Mouse (Mus musculus) forelimb bud, embryonic 11.5 days (tissue): ENCODE measurements around the gene Ccng2.

Experiments
- DNase-seq: peaks from one replicate; pipeline ENCODE4 v3.0.0-alpha.2; 2012; ENCODE audit warnings: low read depth, low spot score

The Ccng2 gene

DNA sequence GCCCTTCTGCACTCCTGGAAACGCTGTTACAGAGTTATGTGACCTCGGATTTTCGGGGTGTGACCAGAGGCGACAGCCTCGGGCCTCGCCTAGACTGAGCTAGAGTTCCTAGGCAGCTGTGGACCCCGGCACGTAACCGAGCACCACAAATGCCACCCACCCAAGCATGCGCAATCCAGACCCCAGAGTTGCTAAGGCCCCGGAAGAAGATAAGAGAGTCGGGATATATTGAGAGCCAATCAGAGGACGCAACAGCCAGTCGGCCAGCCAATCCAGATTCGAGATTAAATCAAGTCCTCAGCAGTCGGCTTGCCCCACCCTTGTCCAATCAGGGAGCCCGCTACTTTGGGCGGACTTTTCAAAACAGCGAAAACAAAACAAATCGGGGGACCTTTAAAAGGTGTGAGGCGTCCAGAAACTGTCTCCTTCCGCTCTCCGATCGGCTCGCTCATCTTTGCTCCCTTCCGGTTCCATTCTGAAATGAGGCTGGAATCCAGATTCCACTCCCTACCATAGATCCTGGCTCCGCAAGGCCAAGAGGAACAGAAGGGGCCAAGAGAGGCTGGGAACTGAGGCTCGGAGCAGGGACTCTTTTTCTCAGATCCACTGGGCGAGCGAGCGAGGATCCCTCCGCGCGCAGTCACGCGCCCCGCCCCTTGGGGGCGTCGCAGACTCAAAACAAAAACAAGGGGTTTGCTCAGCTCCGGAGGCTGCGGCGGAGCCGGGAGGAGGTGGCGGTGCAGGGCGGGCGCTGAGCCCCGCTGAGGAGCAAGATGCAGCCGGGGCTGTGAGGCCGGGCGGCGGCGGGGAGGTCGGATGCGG is at the start of gene Ccng2:
TSS of gene Ccng2 (plus strand) at position 375 of the 822 bp plus-strand sequence.
- peak; percentile 98 for DNase-seq

DNA sequence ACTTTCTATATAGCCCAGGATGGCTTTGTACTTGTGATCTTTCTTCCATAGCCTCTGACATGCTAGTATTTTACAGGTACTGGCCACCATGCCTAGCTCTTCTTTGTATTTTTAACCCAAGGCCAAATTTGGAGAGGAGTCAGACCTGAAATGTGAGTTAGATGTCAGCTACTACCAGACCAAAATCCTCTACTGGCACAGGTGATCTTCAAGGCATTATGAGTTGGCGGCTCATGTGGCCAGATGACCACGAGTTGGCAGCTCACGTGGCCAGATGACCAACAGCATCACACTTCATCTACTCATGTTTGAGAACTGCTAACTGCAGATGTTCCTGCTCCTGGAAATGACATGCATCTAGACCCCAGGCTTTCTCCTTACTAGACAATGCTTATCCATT is 48.7 kb upstream of the Ccng2 start:
- DNase-seq = no peak

DNA sequence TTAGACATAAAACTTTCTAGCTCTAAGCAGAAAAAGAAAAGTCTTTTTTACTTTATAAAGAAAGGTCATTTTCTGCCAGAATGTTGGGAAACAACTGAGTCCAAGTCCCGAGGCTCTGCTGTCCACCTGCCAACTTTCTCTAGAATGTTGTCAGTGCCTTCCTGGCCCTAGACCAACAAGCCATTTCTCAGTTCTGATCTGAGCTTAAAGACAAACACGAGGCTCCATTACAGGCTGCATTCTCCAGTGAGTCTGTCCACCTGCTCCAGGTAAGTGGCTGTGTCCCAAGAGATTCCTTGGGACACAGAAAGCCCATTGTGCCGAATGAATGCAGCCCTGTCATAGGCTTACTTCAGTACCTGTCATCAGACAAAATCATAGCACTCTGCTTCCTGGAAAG is 45.4 kb upstream of the Ccng2 start:
- DNase-seq = no peak

DNA sequence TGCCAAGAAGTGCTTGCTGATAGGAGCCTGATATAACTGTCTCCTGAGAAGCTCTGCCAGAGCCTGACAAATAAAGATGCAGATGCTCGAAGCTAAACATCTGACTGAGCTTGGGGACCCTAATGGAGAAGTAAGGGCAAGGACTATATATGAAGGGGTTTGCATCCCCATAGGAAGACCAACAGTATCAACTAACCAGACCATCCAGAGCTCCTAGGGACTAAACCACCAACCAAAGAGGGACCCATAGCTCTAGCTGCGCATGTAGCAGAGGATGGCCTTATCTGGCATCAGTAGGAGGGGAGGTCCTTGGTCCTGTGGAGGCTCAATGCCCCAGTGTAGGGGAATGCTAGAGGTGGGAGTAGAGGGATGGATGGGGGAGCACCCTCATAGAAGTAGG is 42.5 kb upstream of the Ccng2 start:
- no peak for DNase-seq

DNA sequence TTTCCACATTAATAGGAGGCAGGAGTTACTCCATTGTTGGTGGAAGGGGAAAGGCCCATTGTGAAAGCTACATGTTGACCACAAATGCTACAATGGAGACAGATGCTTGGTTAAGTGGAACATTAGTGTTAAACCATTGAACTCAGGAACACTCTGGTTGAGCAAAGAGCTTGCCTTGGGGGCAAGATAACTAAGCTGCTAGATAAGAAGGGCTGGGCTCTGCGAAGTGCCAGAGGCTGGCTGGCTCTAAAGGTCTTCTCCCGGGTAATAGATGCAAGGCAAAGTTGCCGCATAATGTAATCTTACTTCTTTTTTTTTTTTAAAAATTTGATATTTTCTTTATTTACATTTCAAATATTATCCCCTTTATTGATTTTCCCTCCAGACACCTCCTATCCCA is 39.9 kb upstream of the Ccng2 start:
- no peak for DNase-seq

DNA sequence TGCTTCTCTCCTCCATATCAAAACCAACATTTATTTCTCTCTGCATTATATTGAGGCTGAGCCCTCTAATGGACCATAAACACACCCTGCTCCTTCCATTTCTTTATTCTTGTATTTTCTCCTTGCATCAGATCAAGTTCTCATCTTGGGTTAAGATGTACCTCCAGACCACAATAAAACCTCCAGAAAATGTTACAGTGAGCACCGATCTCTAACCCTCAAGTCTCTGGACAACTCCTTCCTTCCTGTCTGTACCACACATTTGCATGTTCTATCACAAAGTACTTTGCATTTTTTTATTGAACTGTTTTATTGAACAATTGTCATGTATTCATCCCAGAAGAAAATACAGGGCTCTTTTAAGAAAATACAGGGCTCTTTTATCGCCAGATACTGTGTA is 37.5 kb upstream of the Ccng2 start:
- DNase-seq = no peak

DNA sequence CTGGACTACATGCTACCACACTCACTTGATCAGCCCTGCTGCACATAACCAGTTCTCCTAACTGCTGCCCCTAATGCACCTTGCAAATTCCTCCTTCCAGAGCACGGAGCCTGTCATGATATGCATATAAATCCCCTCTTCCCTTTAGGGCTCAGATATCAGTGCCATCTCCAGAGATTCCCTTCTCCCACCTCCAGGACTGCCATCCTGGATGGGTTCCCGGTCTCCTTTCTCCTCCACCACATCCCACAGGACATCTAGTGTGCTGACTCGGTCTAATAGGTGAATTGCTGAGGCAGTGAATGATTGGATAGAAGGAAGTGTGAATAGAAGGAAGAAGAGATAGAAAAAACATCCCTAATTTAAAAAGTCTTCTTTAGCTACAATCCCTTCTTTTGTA is 35.3 kb upstream of the Ccng2 start:
- DNase-seq = no peak

DNA sequence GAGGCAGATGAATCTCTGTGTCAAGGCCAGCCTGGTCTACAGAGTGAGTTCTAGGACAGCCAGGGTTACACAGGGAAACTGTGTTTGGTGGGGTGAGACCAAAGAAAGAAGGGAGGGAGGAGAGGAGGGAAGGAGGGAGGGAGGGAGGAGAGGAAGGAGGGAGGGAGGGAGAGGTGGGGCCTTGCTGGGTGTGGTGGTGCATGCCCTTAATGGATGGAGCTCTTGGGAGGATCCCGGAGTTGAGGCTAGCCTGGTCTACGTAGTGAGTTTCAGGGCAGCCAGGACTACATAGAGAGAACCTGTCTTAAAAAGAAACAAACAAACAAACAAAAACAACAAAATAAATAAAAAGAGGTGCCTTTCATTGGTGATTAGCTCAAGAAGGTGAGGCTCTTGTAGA is 34.2 kb upstream of the Ccng2 start:
- DNase-seq = no peak

DNA sequence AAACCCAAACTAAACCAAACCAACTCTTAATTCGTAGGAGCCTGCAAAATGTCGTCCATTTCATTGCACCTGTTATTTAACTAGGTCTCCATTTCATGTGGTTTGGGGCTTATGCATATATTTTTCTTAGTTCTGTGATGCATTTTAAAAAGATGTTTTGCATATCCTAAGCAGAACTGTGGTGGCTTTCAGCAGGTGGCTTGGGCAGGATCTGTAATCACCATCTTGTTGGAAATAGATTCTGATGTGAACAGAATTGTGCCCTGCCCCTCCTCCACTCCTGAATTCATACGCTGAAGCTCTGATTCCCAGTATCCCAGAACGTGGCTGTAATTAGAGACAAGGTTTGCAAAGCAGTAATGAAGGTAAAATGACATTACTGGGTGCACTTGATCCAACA is 32.9 kb upstream of the Ccng2 start:
- no peak for DNase-seq

DNA sequence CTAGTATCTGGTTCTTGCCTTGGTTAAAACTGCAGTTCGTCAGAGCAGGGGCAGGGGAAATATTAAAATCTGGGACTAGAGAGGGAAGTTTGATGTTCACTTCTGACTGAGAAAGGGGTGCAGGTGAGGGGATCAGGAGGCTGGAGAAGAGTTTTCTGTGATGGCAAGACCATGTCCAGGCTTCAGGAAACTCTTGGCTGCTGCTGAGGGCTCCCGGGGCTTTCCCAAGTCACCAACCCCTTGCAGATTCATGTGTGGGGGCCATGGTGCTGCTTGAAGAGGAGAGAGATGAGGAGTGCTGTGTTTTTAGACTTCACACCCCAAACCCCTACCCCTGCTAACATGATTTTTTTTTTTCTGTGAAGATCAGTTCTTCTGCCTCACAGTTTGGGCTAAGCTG is 32.5 kb upstream of the Ccng2 start:
- no peak for DNase-seq

DNA sequence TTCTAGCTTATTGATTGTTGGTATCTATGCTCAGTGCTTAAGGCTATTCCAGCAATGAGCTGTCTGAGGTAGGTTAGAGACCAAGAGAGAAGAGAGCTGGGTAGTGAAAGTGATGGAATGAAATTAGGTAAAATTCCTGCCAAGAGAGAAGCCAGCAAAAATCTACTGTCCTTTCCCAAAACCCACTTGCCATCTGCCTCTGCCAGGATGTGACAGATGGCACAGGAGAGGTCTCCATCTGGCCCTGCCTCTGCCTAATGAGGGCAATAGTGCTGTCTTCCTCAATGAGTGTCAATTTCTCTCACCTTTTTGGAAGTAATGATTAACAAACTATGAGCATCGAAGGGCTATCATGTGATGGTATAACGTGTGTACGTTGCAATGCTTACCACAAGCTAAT is 31.2 kb upstream of the Ccng2 start:
- no peak for DNase-seq

DNA sequence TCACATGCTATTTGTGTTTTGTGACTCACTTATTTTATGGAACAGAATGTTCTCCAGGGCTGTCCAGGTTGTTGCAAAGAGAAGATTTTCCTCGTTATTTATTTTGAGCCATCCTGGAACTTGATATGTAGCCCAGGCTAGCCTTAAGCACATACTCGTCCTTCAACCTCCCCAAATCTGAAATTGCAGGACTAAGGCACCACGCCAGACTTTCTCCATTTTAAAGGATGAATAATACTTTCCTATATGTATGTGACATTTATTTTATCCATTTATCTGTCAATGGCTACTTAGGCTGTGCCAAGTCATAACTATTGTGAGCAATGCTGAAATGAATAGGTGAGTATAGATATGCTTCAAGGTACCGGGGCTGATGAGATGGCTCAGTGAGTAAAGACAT is 30.5 kb upstream of the Ccng2 start:
- DNase-seq = no peak

DNA sequence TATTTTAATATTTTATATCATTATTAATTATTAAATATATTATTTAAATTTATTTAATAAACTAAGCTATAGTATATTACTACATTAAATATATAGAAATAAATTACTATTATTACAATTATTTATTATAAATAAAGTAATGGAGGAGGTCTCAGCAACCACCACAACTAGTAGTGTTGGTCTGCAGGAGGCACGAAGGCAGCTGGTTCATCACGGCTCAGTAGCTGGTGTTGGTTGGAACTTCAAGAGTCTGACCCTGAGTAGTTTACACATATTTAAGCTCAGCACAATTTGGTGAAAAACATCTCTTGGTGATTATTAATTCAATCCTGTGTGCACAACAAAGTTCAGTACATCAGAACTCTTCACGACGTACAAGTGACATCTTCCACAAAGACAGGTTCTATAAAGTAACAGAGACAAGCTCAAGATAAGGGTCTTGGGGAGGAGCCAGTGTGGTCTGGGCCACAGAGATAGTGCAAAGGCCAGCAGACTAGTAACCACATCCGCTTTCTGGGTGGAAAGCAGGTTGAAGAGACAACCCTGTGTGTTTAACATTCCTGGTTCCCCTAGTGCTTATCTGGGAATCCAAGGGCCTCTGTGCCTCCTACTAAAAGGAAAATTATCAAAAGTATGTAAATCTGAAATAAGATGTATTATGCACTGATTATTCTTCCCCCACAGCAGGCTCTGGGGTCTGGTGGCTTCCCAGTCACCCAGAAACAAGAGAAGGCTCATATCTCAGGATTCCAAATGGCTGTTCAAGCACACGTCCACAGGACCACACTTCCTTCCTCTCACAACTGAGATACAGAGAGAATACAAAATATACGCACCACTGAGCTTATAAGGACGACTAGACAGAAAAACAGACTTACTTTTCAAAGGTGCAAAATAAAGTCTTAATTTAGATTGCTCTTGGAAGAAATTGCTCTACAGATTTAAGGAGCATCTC is 27.2 kb upstream of the Ccng2 start:
- no peak for DNase-seq

DNA sequence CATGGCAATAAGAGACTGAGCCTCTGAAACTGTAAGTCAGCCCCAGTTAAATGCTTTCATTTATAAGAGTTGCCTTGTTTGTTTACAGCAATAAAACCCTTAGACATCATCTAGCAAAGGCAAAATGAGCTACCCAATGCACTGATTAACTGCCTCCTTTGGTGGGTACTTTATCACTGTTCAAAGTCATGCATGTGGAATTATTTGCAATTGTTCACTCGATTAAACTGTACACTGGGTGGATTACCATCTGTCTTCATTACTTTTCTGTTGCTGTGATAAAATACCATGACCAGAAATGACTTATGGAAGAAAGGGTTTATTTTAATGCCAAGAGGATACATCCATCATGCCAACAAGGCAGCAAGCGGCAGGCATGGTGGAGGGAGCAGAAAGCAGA is 21.8 kb upstream of the Ccng2 start:
- DNase-seq = no peak

DNA sequence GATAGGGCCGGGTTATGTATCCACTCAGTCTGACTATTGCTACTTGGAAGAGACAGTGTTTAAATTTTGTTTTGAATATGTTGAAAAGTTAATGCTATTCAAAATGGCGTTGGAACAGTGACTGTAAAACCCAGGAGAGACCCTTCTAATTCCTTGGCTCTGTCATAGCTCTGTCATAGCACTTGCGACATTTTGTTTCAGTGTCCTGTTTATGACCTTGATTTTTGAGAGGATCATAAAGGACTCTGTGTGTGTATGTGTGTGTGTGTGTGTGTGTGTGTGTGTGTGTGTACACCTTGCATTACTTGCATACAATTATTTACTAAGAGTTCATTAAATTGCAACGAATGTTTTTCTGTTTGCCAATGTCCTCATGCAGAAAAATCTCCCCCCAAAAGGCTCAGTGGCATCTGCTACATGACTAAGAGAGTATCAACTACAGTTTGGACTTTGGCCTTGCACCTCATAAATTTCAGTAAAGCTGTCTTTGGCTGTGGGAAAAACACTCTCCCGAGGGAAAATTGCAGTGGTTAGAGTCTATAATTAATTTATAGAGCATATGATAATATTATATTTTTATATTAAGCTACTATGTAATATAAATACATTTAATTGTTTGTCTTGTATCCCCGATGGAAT is 17.0 kb upstream of the Ccng2 start:
- DNase-seq = no peak

DNA sequence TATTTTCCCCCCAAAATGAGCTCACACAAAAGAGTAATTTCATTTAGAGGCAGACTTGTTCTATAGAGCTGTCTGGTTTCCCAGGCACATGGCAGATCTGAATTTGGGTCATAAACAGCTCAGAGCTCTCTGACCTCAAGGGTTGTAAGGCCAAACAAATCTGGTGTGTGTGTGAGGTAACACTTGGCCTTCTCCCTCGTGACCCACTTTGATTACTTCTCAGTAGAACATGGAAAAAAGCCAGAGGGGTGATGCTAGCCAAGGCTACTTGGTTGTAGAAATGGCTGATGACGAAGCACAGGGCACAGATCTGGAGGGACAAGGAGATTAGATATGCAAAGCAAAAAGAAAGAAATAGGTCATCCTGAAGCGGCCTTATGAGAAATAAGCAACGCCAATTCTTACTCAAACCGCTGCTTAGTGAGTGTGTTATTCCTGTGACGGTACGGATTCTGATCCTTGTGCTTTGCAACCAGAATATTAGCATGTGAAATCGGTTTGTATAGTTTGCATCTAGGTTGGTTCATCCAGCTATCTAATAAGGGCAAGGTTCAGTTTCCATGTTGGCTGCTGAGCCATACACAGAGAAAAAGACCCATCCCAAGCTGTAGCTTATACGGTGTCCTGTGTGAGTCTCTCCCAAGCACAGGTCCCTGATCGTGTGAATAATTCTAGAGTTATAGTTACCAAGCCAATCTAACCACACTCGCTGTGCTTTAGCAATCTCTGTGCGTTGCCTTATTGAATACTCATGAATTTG is 15.9 kb upstream of the Ccng2 start:
- DNase-seq = no peak

DNA sequence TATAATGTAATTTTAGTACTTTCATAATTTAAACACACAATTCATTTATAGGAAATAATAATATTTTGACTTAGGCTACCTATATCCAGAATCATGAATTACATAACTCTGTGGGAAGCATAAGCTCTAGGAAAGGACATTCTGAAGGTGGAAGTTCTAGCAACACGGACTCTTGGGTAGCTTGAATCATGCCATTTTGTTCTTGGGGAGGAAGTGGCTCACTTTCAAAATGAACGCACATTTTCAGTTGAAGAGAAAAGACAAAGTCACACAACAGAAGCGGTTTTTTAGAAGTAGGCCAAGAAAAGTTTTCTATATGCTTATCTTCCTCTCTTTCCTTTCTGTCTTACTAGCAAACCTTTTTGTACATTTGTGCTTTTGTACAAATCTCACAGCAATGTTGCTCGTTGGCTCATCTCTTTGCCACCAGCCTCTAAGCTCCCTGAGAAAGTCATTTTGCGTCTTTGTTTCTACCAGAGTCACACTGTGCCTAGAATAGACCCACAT is 11.2 kb upstream of the Ccng2 start:
- no peak for DNase-seq

DNA sequence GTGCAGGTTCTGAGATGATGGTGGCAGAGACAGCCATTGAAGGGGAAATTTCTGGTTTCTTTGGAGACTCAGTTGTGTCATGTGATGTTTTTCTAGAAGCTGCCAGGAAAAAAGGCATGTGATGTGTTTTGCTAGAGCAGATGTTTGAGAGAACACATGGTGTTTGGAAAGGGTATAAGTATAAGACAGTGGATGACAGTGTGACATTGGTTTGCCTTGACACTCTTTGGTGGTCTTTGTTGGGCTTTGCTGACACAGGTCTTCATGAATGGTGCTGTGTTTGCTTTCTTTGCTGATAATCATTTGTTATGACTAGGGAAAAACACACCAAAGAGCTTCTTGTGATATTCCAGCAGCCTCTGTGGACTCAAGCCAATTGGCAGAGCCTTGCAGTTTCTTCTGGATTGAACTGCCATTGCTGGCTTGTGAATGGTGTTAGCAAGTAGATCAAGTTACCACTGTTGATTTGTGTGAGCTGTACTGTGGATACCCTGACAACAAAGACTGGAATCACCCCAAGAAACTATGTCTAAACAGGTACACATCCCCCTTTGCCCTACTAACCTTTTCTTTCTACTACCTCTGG is 10.1 kb upstream of the Ccng2 start:
- DNase-seq = no peak

DNA sequence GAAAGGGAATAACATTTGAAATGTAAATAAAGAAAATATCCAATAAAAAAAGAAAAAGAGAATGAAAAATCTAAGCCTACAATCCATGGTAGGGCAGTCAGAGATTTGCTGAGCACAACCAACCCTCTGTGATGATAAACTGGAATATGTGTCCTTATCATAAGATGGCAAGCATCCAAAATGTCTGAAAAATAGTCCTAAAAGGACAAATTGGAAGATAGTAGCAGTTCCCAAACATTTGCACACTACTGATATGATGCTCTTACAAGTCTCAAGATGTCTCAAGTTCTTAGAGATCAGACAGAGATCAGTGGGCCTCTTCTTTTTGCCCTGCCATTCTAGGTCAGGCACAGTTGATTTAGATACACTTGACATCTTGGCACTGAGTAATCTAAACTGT is 7.7 kb upstream of the Ccng2 start:
- DNase-seq = no peak

DNA sequence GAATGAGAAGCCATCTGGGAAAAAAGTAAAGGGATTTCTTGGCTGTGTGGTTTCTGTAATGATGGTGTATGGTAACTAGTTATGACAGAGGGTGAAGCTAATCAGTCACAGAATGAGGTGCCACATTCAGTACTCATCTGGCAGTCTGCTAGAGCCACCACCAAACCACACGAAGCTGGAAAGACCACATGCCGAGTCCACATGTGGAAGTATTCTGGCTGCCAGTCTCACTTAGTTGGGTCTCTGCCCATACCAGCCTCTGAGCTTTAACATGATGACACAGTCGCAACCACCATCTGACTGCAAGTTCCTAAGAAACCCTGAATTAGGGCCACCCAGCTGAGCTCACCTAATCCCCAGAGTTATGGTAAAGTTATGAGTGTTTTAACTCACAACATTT is 6.1 kb upstream of the Ccng2 start:
- DNase-seq = no peak

DNA sequence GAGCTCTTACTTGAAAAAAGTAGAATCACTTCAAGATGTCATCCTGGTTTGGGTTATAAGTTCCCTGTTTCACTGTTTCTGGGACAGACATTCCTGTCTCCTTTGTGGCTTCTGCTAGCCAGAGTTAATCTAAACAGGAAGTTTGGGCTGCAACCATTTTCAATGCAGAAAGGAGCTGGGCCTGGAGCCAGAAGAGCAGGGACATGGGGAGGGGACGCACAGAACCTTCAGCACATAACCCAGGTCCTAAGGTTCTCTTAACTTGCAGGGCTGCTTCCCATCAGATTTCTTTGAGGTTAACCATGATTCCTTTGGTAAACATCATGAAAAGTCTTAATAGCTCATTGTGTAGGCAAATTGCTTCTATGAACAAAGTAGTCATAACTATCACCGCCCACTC is 4.3 kb upstream of the Ccng2 start:
- DNase-seq = no peak
